Comparison of ENCODE assay signal across 27 mouse cellular contexts in genomic region chr4:98450829-98451228, GRCm38 (mm10). TPM values are rescaled to one million over a fixed set of nuclear protein-coding genes. Genes with fewer than 3 reads are reported as not detected.
"Had no signal": no experiment of that assay in that cellular context is flagged by ENCODE, and none has a peak within 500 bp of the region (broad histone marks: within the 10 kb centered on the region; RNA-seq: fewer than 3 reads in every experiment).

No protein-coding gene starts in this region.

- H3K9me3 ChIP-seq: embryonic facial prominence, embryonic 12.5 days; embryonic facial prominence, embryonic 13.5 days; embryonic facial prominence, embryonic 15.5 days; forebrain, embryonic 10.5 days; forebrain, embryonic 12.5 days; forebrain, embryonic 13.5 days; forebrain, embryonic 15.5 days had no signal

- H3K4me2 ChIP-seq: embryonic facial prominence, embryonic 12.5 days; embryonic facial prominence, embryonic 13.5 days; embryonic facial prominence, embryonic 15.5 days; forebrain, embryonic 12.5 days; forebrain, embryonic 13.5 days; forebrain, embryonic 15.5 days had no signal

- ATAC-seq: forebrain, embryonic 13.5 days; forebrain, embryonic 14.5 days; forebrain, embryonic 15.5 days; forebrain, embryonic 16.5 days; forebrain, postnatal 0 days had no signal

- H3K9ac ChIP-seq: embryonic facial prominence, embryonic 12.5 days; embryonic facial prominence, embryonic 13.5 days; embryonic facial prominence, embryonic 15.5 days; forebrain, embryonic 12.5 days; forebrain, embryonic 13.5 days; forebrain, embryonic 15.5 days; forebrain, postnatal 0 days had no signal

- H3K36me3 ChIP-seq: embryonic facial prominence, embryonic 15.5 days; forebrain, embryonic 10.5 days; forebrain, embryonic 12.5 days; forebrain, embryonic 15.5 days had no signal

- H3K27ac ChIP-seq: embryonic facial prominence, embryonic 12.5 days; embryonic facial prominence, embryonic 13.5 days; embryonic facial prominence, embryonic 15.5 days; forebrain, embryonic 10.5 days; forebrain, embryonic 12.5 days; forebrain, embryonic 13.5 days; forebrain, embryonic 15.5 days; gastrocnemius, adult 2 months; heart, adult 2 months had no signal

- H3K27me3 ChIP-seq: embryonic facial prominence, embryonic 12.5 days; embryonic facial prominence, embryonic 13.5 days; embryonic facial prominence, embryonic 15.5 days; forebrain, embryonic 12.5 days; forebrain, embryonic 13.5 days; forebrain, embryonic 15.5 days had no signal

- H3K4me3 ChIP-seq: embryonic facial prominence, embryonic 12.5 days; embryonic facial prominence, embryonic 13.5 days; embryonic facial prominence, embryonic 15.5 days; erythroblast, embryonic 14.5 days; forebrain, embryonic 10.5 days; forebrain, embryonic 12.5 days; forebrain, embryonic 13.5 days; forebrain, embryonic 15.5 days; gastrocnemius, adult 2 months; heart, adult 2 months had no signal

- H3K4me1 ChIP-seq: embryonic facial prominence, embryonic 13.5 days; embryonic facial prominence, embryonic 15.5 days; forebrain, embryonic 12.5 days; forebrain, embryonic 13.5 days; forebrain, embryonic 15.5 days had no signal

- DNase-seq: cerebellum, adult 18-20 months; cerebellum, adult 2 months; cerebellum, adult 8-10 months; cerebellum, adult 9-10 months; cerebellum, adult 9-11 months; cerebellum, postnatal 10 days; cerebellum, postnatal 14 days; cerebellum, postnatal 25 days; cerebellum, postnatal 36 days; forebrain, postnatal 0 days; gastrocnemius, adult 2 months; gastrocnemius, postnatal 10 days; gastrocnemius, postnatal 14 days; gastrocnemius, postnatal 25 days; gastrocnemius, postnatal 36 days; heart, adult 18-20 months; heart, adult 2 months had no signal

RNA-seq across cellular contexts. Expression of gene Patj, which starts 55.2 kb away (rescaled TPM):
- polyA plus RNA-seq: erythroblast, embryonic 14.5 days had no signal
